Mouse (Mus musculus): ENCODE measurements around the gene Pdrg1.

Gene Pdrg1

GRCm38 (mm10) chr2:153031126-153032082, 16.2 kb upstream of the Pdrg1 start, which contains the start of gene Xkr7:
Gene Xkr7 (plus strand): TSS chr2:153031852.
- in situ Hi-C loops (cut with MboI, MseI): no loop called here

- in situ Hi-C loops (cut with MboI, MseI): no loop called here
Measured at GRCm38 (mm10) chr2:153030422-153030821, 15.2 kb upstream of the Pdrg1 start.

- in situ Hi-C loops (cut with MboI, MseI): no loop called here
Measured at GRCm38 (mm10) chr2:153027501-153027900, 12.3 kb upstream of the Pdrg1 start.

GRCm38 (mm10) chr2:153026052-153026451, 10.8 kb upstream of the Pdrg1 start:
- in situ Hi-C loops (cut with MboI, MseI): no loop called here

GRCm38 (mm10) chr2:153022855-153023254, 7.6 kb upstream of the Pdrg1 start:
- in situ Hi-C loops (cut with MboI, MseI): loop anchor here (25.0 kb wide), 1 partner anchor 1336 kb away; no protein-coding TSS in a partner anchor

- in situ Hi-C loops (cut with MboI, MseI): loop anchor here (25.0 kb wide), 1 partner anchor 1334 kb away; no protein-coding TSS in a partner anchor
Measured at GRCm38 (mm10) chr2:153021163-153021562, 5.9 kb upstream of the Pdrg1 start.

- in situ Hi-C loops (cut with MboI, MseI): loop anchor here (5.0 to 25.0 kb wide), 2 partner anchors 107 to 1332 kb away; partner anchors contain the start of gene Mylk2
Measured at GRCm38 (mm10) chr2:153019355-153019754, 4.1 kb upstream of the Pdrg1 start.

GRCm38 (mm10) chr2:153016786-153017185, 1.6 kb upstream of the Pdrg1 start:
- in situ Hi-C loops (cut with MboI, MseI): loop anchor here (5.0 to 25.0 kb wide), 2 partner anchors 104 to 1329 kb away; partner anchors contain the start of gene Mylk2

GRCm38 (mm10) chr2:153015804-153016203, 577 bp upstream of the Pdrg1 start:
- in situ Hi-C loops (cut with MboI, MseI): loop anchor here (5.0 to 25.0 kb wide), 2 partner anchors 104 to 1329 kb away; partner anchors contain the start of gene Mylk2

- in situ Hi-C loops (cut with MboI, MseI): loop anchor here (25.0 kb wide), 1 partner anchor 1327 kb away; no protein-coding TSS in a partner anchor
Measured at GRCm38 (mm10) chr2:153013724-153014515, 1.3 kb downstream of the Pdrg1 start.

- in situ Hi-C loops (cut with MboI, MseI): loop anchor here (25.0 kb wide), 1 partner anchor 1322 kb away; no protein-coding TSS in a partner anchor
Measured at GRCm38 (mm10) chr2:153009192-153009973, 5.8 kb downstream of the Pdrg1 start.

- in situ Hi-C loops (cut with MboI, MseI): loop anchor here (25.0 kb wide), 1 partner anchor 1319 kb away; no protein-coding TSS in a partner anchor
Measured at GRCm38 (mm10) chr2:153005981-153006380, 9.2 kb downstream of the Pdrg1 start.

GRCm38 (mm10) chr2:153003681-153004338, 11.4 kb downstream of the Pdrg1 start:
- in situ Hi-C loops (cut with MboI, MseI): loop anchor here (25.0 kb wide), 1 partner anchor 1317 kb away; no protein-coding TSS in a partner anchor

- in situ Hi-C loops (cut with MboI, MseI): loop anchor here (25.0 kb wide), 1 partner anchor 1315 kb away; no protein-coding TSS in a partner anchor
Measured at GRCm38 (mm10) chr2:153002492-153003248, 12.6 kb downstream of the Pdrg1 start.

- in situ Hi-C loops (cut with MboI, MseI): no loop called here
Measured at GRCm38 (mm10) chr2:152997046-152997445, 18.2 kb downstream of the Pdrg1 start.

GRCm38 (mm10) chr2:152991529-152991928, 23.7 kb downstream of the Pdrg1 start:
- in situ Hi-C loops (cut with MboI, MseI): no loop called here

GRCm38 (mm10) chr2:152985582-152985981, 29.6 kb downstream of the Pdrg1 start:
- in situ Hi-C loops (cut with MboI, MseI): no loop called here

- in situ Hi-C loops (cut with MboI, MseI): no loop called here
Measured at GRCm38 (mm10) chr2:152976991-152977390, 38.2 kb downstream of the Pdrg1 start.

- in situ Hi-C loops (cut with MboI, MseI): no loop called here
Measured at GRCm38 (mm10) chr2:152965555-152965954, 49.7 kb downstream of the Pdrg1 start.
